Mouse (Mus musculus): Measurements from ENCODE around the gene Hspb8.

- TF ChIP-seq CTCF (IDR thresholded peaks at IDR 0.05; ENCODE audit: control insufficient read depth, insufficient read depth, low read length) (no peak), POLR2A (IDR thresholded peaks at IDR 0.05; ENCODE audit: borderline replicate concordance, control insufficient read depth, low read depth, low read length) (no peak)
Observed at GRCm38 (mm10) chr5:116434976-116435850, 12.5 kb upstream of the Hspb8 start.

Data from bone marrow, adult 2 months (tissue).